Mouse (Mus musculus) v-Abl transformed pro-B cells (cell line): ENCODE results near the gene Vwa3b.

Experiments
- in situ Hi-C, 2 experiments: fragments of 400-800 bp; cut with MboI; formaldehyde crosslinking; loops; one replicate each; pipeline ENCODE4 v1.15.1; 2025; ENCODE audit not compliant: unreplicated experiment in 2 of 2

The Vwa3b gene

GRCm38 (mm10) chr1:37009880-37010279 is 16.5 kb upstream of the Vwa3b start:
- in situ Hi-C loops: no loop called here

- in situ Hi-C loops: no loop called here
Measured at GRCm38 (mm10) chr1:37011626-37012209, 14.7 kb upstream of the Vwa3b start.

- in situ Hi-C loops: no loop called here
Measured at GRCm38 (mm10) chr1:37013006-37013405, 13.4 kb upstream of the Vwa3b start.

- in situ Hi-C loops: no loop called here
Measured at GRCm38 (mm10) chr1:37013687-37014086, 12.7 kb upstream of the Vwa3b start.

- in situ Hi-C loops: no loop called here
Measured at GRCm38 (mm10) chr1:37019017-37019416, 7.4 kb upstream of the Vwa3b start.

GRCm38 (mm10) chr1:37022704-37023103 is 3.7 kb upstream of the Vwa3b start:
- in situ Hi-C loops: no loop called here

GRCm38 (mm10) chr1:37024736-37025135 is 1.7 kb upstream of the Vwa3b start:
- in situ Hi-C loops: no loop called here

- in situ Hi-C loops: no loop called here
Measured at GRCm38 (mm10) chr1:37025376-37025775, 1.0 kb upstream of the Vwa3b start.

GRCm38 (mm10) chr1:37026866-37027265 is 470 bp downstream of the Vwa3b start:
- in situ Hi-C loops: no loop called here

- in situ Hi-C loops: no loop called here
Measured at GRCm38 (mm10) chr1:37028439-37029153, 2.2 kb downstream of the Vwa3b start.

GRCm38 (mm10) chr1:37029154-37029907 is 2.9 kb downstream of the Vwa3b start:
- in situ Hi-C loops: no loop called here

GRCm38 (mm10) chr1:37029942-37030341 is 3.5 kb downstream of the Vwa3b start:
- in situ Hi-C loops: loop anchor here in 1 of 2 experiments (5.0 kb wide), 1 partner anchor 248 kb away; no protein-coding TSS in a partner anchor

GRCm38 (mm10) chr1:37030693-37031092 is 4.3 kb downstream of the Vwa3b start:
- in situ Hi-C loops: loop anchor here in 1 of 2 experiments (5.0 kb wide), 1 partner anchor 248 kb away; no protein-coding TSS in a partner anchor

GRCm38 (mm10) chr1:37035879-37036278 is 9.5 kb downstream of the Vwa3b start:
- in situ Hi-C loops: no loop called here

GRCm38 (mm10) chr1:37041126-37041525 is 14.7 kb downstream of the Vwa3b start:
- in situ Hi-C loops: no loop called here

GRCm38 (mm10) chr1:37041856-37042255 is 15.5 kb downstream of the Vwa3b start:
- in situ Hi-C loops: no loop called here

- in situ Hi-C loops: no loop called here
Measured at GRCm38 (mm10) chr1:37042769-37043168, 16.4 kb downstream of the Vwa3b start.

GRCm38 (mm10) chr1:37043196-37043595 is 16.8 kb downstream of the Vwa3b start:
- in situ Hi-C loops: no loop called here

GRCm38 (mm10) chr1:37045472-37045871 is 19.1 kb downstream of the Vwa3b start:
- in situ Hi-C loops: no loop called here

- in situ Hi-C loops: no loop called here
Measured at GRCm38 (mm10) chr1:37049159-37049558, 22.8 kb downstream of the Vwa3b start.

- in situ Hi-C loops: no loop called here
Measured at GRCm38 (mm10) chr1:37053691-37054090, 27.3 kb downstream of the Vwa3b start.
